7 mouse cellular contexts compared by ENCODE assay signal in the genomic region with DNA sequence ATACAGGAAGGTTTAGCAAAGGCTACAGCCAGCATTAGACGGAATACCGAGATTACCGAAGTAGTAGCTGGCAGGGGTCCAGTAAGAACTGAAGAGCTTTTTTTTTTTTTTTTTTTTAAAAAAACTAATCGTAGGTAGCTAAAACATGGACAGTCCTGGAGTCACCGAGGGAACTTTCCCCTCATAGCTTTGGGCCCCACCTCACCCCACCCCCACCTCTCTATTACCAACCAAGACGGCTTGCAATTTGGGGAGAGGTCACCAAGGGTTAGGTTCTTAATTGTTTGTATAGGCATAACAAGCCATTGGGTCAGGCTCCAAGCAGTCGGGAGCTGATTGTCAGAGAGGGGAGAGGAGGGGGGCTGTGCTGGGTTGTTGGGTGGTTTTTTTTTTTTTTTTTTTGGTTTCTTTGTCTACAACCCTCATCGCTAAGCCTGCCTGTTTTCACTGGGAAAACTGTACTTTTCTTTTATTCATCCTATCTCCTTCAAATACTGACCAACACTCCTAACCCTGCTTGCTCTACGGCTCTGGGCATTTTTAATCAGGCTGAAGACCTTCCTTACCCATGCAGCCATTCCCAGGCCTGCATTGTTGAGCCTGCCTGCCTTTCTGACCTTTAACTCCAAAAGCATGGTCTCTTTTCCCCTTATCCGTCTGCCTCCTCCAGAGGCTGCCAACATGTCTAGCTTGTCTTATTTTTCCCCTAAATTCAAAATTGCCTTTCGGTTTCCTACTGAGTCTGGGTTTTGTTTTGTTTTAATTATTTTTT. TPM values are rescaled to one million over a fixed set of nuclear protein-coding genes. Genes with fewer than 3 reads are reported as not detected.
DNase-seq lines count a peak whose midpoint lies in the region; ATAC-seq and TF ChIP-seq lines count a peak whose summit lies in the region.

No protein-coding gene starts in this region.

- peak overlapping the region; percentile 52; the same call in 1 of the 2 replicates for H3K27ac ChIP-seq in thymus, adult 2 months (ENCODE audit: control insufficient read depth, insufficient read depth, low read length)
- peak overlapping the region; percentile 99 for H3K27ac ChIP-seq in forebrain, embryonic 11.5 days (ENCODE audit: low read depth, low read length)
- peak overlapping the region; percentile 96 for H3K27ac ChIP-seq in liver, embryonic 12.5 days

- peak overlapping the region; percentile 93 for H3K9ac ChIP-seq in forebrain, embryonic 11.5 days (ENCODE audit: low read length)
- peak overlapping the region; percentile 90 for H3K9ac ChIP-seq in liver, embryonic 12.5 days

- peak overlapping the region; percentile 77 for H3K4me2 ChIP-seq in forebrain, embryonic 11.5 days (ENCODE audit: low read depth, low read length, severe bottlenecking)
- peak overlapping the region; percentile 94 for H3K4me2 ChIP-seq in liver, embryonic 12.5 days

- WGBS in thymus, adult 2 months: 28% methylated on average over 11 of the region's 11 CpGs
- WGBS in forebrain, embryonic 11.5 days: 2% methylated on average over 11 of the region's 11 CpGs
- 15% methylated on average over 11 of the region's 11 CpGs for WGBS in liver, embryonic 12.5 days (ENCODE audit: insufficient replicate concordance)

- no peaks in the 10 kb centered on the region for H3K27me3 ChIP-seq in thymus, adult 2 months (ENCODE audit: control insufficient read depth, insufficient read depth, low read length)
- H3K27me3 ChIP-seq in forebrain, embryonic 11.5 days (ENCODE audit: control insufficient read depth, insufficient read depth, low read length): no peaks in the 10 kb centered on the region
- 0 out of 2 replicates have a peak, but pooled peaks cover 7% of the 10 kb centered on the region for H3K27me3 ChIP-seq in liver, embryonic 12.5 days (replicated peaks)

- TF ChIP-seq CTCF in thymus, adult 2 months (IDR thresholded peaks at IDR 0.05; ENCODE audit: borderline replicate concordance, control insufficient read depth, extremely low read depth, insufficient read depth, low read length, poor library complexity): no peak

- DNase-seq in thymus, adult 2 months: no peak
- no peak for DNase-seq in thymus, postnatal 14 days
- DNase-seq in forebrain, embryonic 11.5 days (ENCODE audit: low spot score): peak; percentile 73
- peak; percentile 30 for DNase-seq in testis, postnatal 14 days (ENCODE audit: low spot score)
- DNase-seq in urinary bladder, postnatal 10 days (ENCODE audit: low spot score): no peak
- no peak for DNase-seq in right cerebral cortex, adult 18-20 months

- 0 out of 2 replicates have a peak, but pooled peaks cover 2% of the 10 kb centered on the region for H3K4me1 ChIP-seq in thymus, adult 2 months (replicated peaks; ENCODE audit: control insufficient read depth, insufficient read depth, low read length)
- peaks cover 6% of the 10 kb centered on the region for H3K4me1 ChIP-seq in forebrain, embryonic 11.5 days (replicated peaks; ENCODE audit: control insufficient read depth, insufficient read depth, low read length)
- peaks cover 72% of the 10 kb centered on the region for H3K4me1 ChIP-seq in liver, embryonic 12.5 days

- ATAC-seq in forebrain, embryonic 11.5 days (replicated peaks; ENCODE audit: low FRiP score): peak; percentile 54
- peak; percentile 1 for ATAC-seq in liver, embryonic 12.5 days

- no peak for TF ChIP-seq POLR2A in thymus, adult 2 months (IDR thresholded peaks at IDR 0.05; ENCODE audit: control insufficient read depth, extremely low read depth, insufficient read depth, low read length, poor library complexity)

- peak overlapping the region; percentile 66 for H3K4me3 ChIP-seq in thymus, adult 2 months (ENCODE audit: control insufficient read depth, insufficient read depth, low read length)
- peak overlapping the region; percentile 64 for H3K4me3 ChIP-seq in forebrain, embryonic 11.5 days (ENCODE audit: low read depth, low read length)
- peak overlapping the region; percentile 77 for H3K4me3 ChIP-seq in liver, embryonic 12.5 days

- no peaks in the 10 kb centered on the region for H3K9me3 ChIP-seq in forebrain, embryonic 11.5 days (ENCODE audit: control insufficient read depth, low read length)
- H3K9me3 ChIP-seq in liver, embryonic 12.5 days (replicated peaks): no peaks in the 10 kb centered on the region

- no peaks in the 10 kb centered on the region for H3K36me3 ChIP-seq in thymus, adult 2 months (ENCODE audit: control insufficient read depth, insufficient read depth, low read length)
- H3K36me3 ChIP-seq in forebrain, embryonic 11.5 days (ENCODE audit: control insufficient read depth, insufficient read depth, low read length): no peaks in the 10 kb centered on the region
- H3K36me3 ChIP-seq in liver, embryonic 12.5 days: peaks cover 25% of the 10 kb centered on the region

RNA-seq across cellular contexts. Expression of gene Fignl1, which starts 0.8 kb away (rescaled TPM):
- 18.9 and 29.3 TPM in 2 replicates for polyA plus RNA-seq in thymus, adult 2 months (2012; rRNA removed)
- polyA plus RNA-seq in forebrain, embryonic 11.5 days (2014; fragmentation: Nextera tagmentation; extraction: Ambion mirVana): 89.5 and 101 TPM in 2 replicates
- polyA plus RNA-seq in liver, embryonic 12.5 days (2016; fragmentation: Nextera tagmentation; extraction: Ambion mirVana): 126 and 130 TPM in 2 replicates

Comparison
In these comparisons a context has a peak if more than half of its experiments do, and no peak if none do; other contexts are left out.
1. DNase-seq: peak in forebrain, embryonic 11.5 days (single experiment) and testis, postnatal 14 days (single experiment); none in thymus, adult 2 months (single experiment), thymus, postnatal 14 days (single experiment), urinary bladder, postnatal 10 days (single experiment) and right cerebral cortex, adult 18-20 months (single experiment).
2. Peak in every context shown above with its lines, with median percentiles within 50 percentile points of each other: H3K27ac ChIP-seq and H3K4me3 ChIP-seq.